Mouse (Mus musculus) erythroblast, embryonic 14.5 days (primary cell): ENCODE measurements around the gene Gm5269. TPM values are rescaled to one million over a fixed set of nuclear protein-coding genes. Genes with fewer than 3 reads are reported as not detected.

Experiments used
- H3K27me3 ChIP-seq: 2 replicates; pipeline ENCODE4 v1.6.1; 2012; ENCODE audit warnings: inconsistent platforms; ENCODE audit not compliant: control insufficient read depth
- H3K36me3 ChIP-seq: 2 replicates; pipeline ENCODE4 v1.6.1; 2012; ENCODE audit warnings: mild to moderate bottlenecking, inconsistent platforms; ENCODE audit not compliant: control insufficient read depth
- H3K4me1 ChIP-seq: 2 replicates; pipeline ENCODE4 v1.6.1; 2012; ENCODE audit warnings: inconsistent platforms; ENCODE audit not compliant: control insufficient read depth
- H3K4me3 ChIP-seq: replicated peaks from 2 replicates; pipeline ENCODE3; 2012; ENCODE audit warnings: moderate library complexity, mild to moderate bottlenecking, inconsistent platforms
- H3K9me3 ChIP-seq: 2 replicates; pipeline ENCODE4 v1.6.1; 2012; ENCODE audit warnings: low read length, inconsistent platforms, mixed read lengths; ENCODE audit not compliant: control insufficient read depth
- GATA1 ChIP-seq: IDR thresholded peaks from 2 replicates; pipeline ENCODE4 v1.6.1; 2012; ENCODE audit warnings: low read length, inconsistent platforms, mixed read lengths
- TAL1 ChIP-seq: IDR thresholded peaks from 3 replicates; pipeline ENCODE4 v1.6.1; 2012; ENCODE audit warnings: low read length, inconsistent platforms, mixed read lengths
- polyA plus RNA-seq: library from polyadenylated mRNA; stranded (reverse); fragments of >175 nt; gene quantifications from 2 replicates; pipeline ENCODE4 v1.2.3, GENCODE M21; 2012

The Gm5269 gene
- polyA plus RNA-seq, result not detected in 2 replicates

GRCm38 (mm10) chr1:45890173-45890572 is at the start of gene Gm5269:
TSS of gene Gm5269 (minus strand) at chr1:45890273.
- no peaks in the 10 kb centered on the region for H3K9me3 ChIP-seq
- no peak within 1 kb of the TSS for H3K4me3 ChIP-seq
- H3K4me1 ChIP-seq, result no peaks in the 10 kb centered on the region
- TF ChIP-seq TAL1 (no peak), GATA1 (no peak)
- H3K36me3 ChIP-seq, result no peaks in the 10 kb centered on the region
- H3K27me3 ChIP-seq, result peaks cover 4% of the 10 kb centered on the region; the same call in 1 of the 2 replicates

DNA sequence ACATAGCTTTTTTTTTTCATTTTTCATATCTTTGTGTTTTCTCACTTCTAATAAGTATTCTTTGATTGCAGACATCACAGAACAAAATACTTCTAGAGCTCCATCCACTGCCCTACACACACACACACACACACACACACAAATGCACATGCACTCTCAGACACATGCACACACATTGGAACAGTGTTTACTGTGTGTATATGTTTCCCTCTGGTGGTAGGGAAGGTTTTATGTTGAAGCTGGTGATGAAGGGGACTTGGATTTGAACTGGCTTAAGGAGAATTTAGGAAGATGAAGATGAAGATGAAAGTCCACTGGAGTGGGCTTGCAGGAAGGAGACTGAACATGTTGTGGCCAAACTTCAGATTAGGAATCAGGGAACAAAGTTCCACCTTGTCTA is 41.1 kb upstream of the Gm5269 start:
- no peaks in the 10 kb centered on the region for H3K9me3 ChIP-seq
- H3K27me3 ChIP-seq, result no peaks in the 10 kb centered on the region
- TF ChIP-seq GATA1, result no peak
- no peak for TF ChIP-seq TAL1
- no peak overlapping the region for H3K4me3 ChIP-seq
- no peaks in the 10 kb centered on the region for H3K36me3 ChIP-seq
- H3K4me1 ChIP-seq, result peaks cover 23% of the 10 kb centered on the region

- Histone ChIP-seq H3K4me1 (peaks cover 41% of the 10 kb centered on the region), H3K36me3 (peaks cover 25% of the 10 kb centered on the region), H3K4me3 (peak overlapping the region; percentile 84), H3K27me3 (no peaks in the 10 kb centered on the region), H3K9me3 (no peaks in the 10 kb centered on the region)
- TF ChIP-seq GATA1 (no peak), TAL1 (no peak)
These were observed 36.8 kb upstream of the Gm5269 start for GRCm38 (mm10) chr1:45926911-45927310.

GRCm38 (mm10) chr1:45926393-45926763 is 36.3 kb upstream of the Gm5269 start, which contains the start of gene Slc40a1:
TSS of gene Slc40a1 (minus strand) at chr1:45926523.
- H3K9me3 ChIP-seq, result no peaks in the 10 kb centered on the region
- H3K36me3 ChIP-seq, result peaks cover 31% of the 10 kb centered on the region
- peak; percentile 74 for TF ChIP-seq TAL1
- peak; percentile 83 for TF ChIP-seq GATA1
- H3K4me3 ChIP-seq, result peak within 1 kb of the TSS; percentile 84
- H3K27me3 ChIP-seq, result no peaks in the 10 kb centered on the region
- peaks cover 41% of the 10 kb centered on the region for H3K4me1 ChIP-seq

- no peak for TF ChIP-seq GATA1
- TF ChIP-seq TAL1, result no peak
- Histone ChIP-seq H3K4me3 (peak overlapping the region; percentile 84), H3K27me3 (no peaks in the 10 kb centered on the region), H3K9me3 (no peaks in the 10 kb centered on the region), H3K36me3 (peaks cover 37% of the 10 kb centered on the region), H3K4me1 (peaks cover 44% of the 10 kb centered on the region)
These were observed 35.7 kb upstream of the Gm5269 start for GRCm38 (mm10) chr1:45925500-45926392.

DNA sequence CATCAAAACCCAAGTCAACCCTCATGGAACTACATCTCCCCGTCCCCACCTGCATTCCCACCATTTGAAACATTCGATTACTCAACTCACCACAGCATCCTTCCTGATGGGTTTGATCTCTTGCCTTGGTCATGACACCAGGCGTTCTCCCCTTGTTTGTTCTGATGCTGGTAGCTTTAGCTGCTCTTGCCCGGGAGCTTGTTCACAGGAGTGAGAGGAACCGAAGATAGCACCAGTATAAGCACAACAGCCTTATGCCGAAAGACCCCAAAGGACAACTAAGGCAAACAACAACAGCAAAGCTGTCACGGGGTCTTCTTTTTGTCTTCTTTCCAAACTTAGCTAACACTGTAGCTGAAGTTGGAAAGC is 35.0 kb upstream of the Gm5269 start:
- Histone ChIP-seq H3K36me3 (peaks cover 43% of the 10 kb centered on the region), H3K9me3 (no peaks in the 10 kb centered on the region), H3K4me1 (peaks cover 45% of the 10 kb centered on the region), H3K27me3 (no peaks in the 10 kb centered on the region), H3K4me3 (peak overlapping the region; percentile 84)
- TF ChIP-seq TAL1 (no peak), GATA1 (no peak)

GRCm38 (mm10) chr1:45924516-45924915 is 34.4 kb upstream of the Gm5269 start:
- Histone ChIP-seq H3K4me1 (peaks cover 42% of the 10 kb centered on the region), H3K9me3 (no peaks in the 10 kb centered on the region), H3K36me3 (peaks cover 49% of the 10 kb centered on the region), H3K4me3 (peak overlapping the region; percentile 84), H3K27me3 (no peaks in the 10 kb centered on the region)
- TF ChIP-seq GATA1, result no peak

DNA sequence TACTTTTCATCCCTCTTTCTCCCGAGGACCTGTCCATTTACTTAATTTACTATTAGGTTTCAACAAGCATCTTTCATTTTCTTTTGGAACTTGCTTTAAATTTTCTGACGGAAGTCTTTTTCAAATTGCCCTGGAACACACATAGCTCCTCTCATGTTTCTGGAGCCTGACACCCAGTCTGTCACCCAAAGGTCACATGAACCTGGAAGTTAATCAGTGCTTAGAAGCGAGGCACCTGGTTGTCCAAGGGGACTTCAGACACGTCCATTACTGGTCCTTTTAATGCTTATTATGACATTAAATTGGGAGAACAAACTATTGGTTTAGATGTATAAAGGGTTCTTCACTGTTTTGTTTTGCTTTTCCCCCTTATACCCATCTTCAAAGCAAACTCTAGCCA is 33.2 kb upstream of the Gm5269 start:
- TF ChIP-seq TAL1, result no peak
- TF ChIP-seq GATA1, result no peak
- Histone ChIP-seq H3K36me3 (peaks cover 61% of the 10 kb centered on the region), H3K4me1 (peaks cover 42% of the 10 kb centered on the region), H3K4me3 (peak overlapping the region; percentile 84), H3K9me3 (no peaks in the 10 kb centered on the region), H3K27me3 (no peaks in the 10 kb centered on the region)

GRCm38 (mm10) chr1:45920703-45921102 is 30.6 kb upstream of the Gm5269 start:
- Histone ChIP-seq H3K4me3 (no peak overlapping the region), H3K27me3 (no peaks in the 10 kb centered on the region), H3K9me3 (no peaks in the 10 kb centered on the region), H3K4me1 (peaks cover 20% of the 10 kb centered on the region), H3K36me3 (peaks cover 88% of the 10 kb centered on the region)
- no peak for TF ChIP-seq TAL1
- TF ChIP-seq GATA1, result no peak

- H3K36me3 ChIP-seq, result peaks cover 97% of the 10 kb centered on the region
- no peaks in the 10 kb centered on the region for H3K27me3 ChIP-seq
These were observed 29.7 kb upstream of the Gm5269 start for GRCm38 (mm10) chr1:45919752-45920151.

More at GRCm38 (mm10) chr1:45919752-45920151, 29.7 kb upstream of the Gm5269 start:
- TF ChIP-seq GATA1 (no peak), TAL1 (no peak)
- Histone ChIP-seq H3K4me1 (peaks cover 20% of the 10 kb centered on the region), H3K9me3 (no peaks in the 10 kb centered on the region), H3K4me3 (no peak overlapping the region)
